Mouse (Mus musculus) CH12.LX (cell line): ENCODE results near the gene Nup210. TPM values are rescaled to one million over a fixed set of nuclear protein-coding genes. Genes with fewer than 3 reads are reported as not detected.

Experiments used
- DNase-seq: peaks from one replicate; pipeline ENCODE4 v3.0.0-alpha.2; 2013; ENCODE audit errors: extremely low read depth
- H3K27ac ChIP-seq: 2 replicates; pipeline ENCODE4 v1.5.1; 2012; ENCODE audit warnings: low read depth, mild to moderate bottlenecking, control low read depth, moderate library complexity; ENCODE audit not compliant: insufficient read depth
- H3K27me3 ChIP-seq: replicated peaks from 2 replicates; pipeline ENCODE3; 2012; ENCODE audit warnings: inconsistent platforms
- H3K36me3 ChIP-seq, 2 experiments: replicated peaks in 1 of 2; 2 replicates each; pipeline versions ENCODE3 to v1.6.1; 2012; ENCODE audit warnings: inconsistent platforms in 1 of 2, low read length in 1 of 2, mild to moderate bottlenecking in 1 of 2, mixed read lengths in 1 of 2, moderate library complexity in 1 of 2; ENCODE audit not compliant: control insufficient read depth in 1 of 2, insufficient read depth in 1 of 2
- H3K4me1 ChIP-seq, 2 experiments: 2 replicates each; pipeline ENCODE4 v1.6.1; 2012; ENCODE audit warnings: inconsistent platforms in 1 of 2, moderate library complexity in 1 of 2; ENCODE audit not compliant: insufficient read depth in 2 of 2, control insufficient read depth in 1 of 2
- H3K4me2 ChIP-seq: 2 replicates; pipeline ENCODE4 v1.6.1; 2012; ENCODE audit warnings: low read depth, mild to moderate bottlenecking, control low read depth; ENCODE audit not compliant: poor library complexity, insufficient read depth, severe bottlenecking
- H3K4me3 ChIP-seq, 3 experiments: fragments of 150-350 bp in 1 of 3; sonication (generic) in 1 of 3; replicated peaks in 1 of 3; 2 replicates each; pipeline versions ENCODE3 to v1.5.1; 2011 to 2012; ENCODE audit warnings: low read depth in 2 of 3, low read length in 2 of 3, mild to moderate bottlenecking in 2 of 3, moderate library complexity in 2 of 3, control low read depth in 1 of 3, improper control_type of control experiment in 1 of 3, inconsistent platforms in 1 of 3, mixed read lengths in 1 of 3; ENCODE audit not compliant: poor library complexity in 1 of 3
- H3K79me2 ChIP-seq: replicated peaks from 2 replicates; pipeline ENCODE4 v1.6.1; 2012; ENCODE audit warnings: mild to moderate bottlenecking, moderate library complexity; ENCODE audit not compliant: control insufficient read depth, poor library complexity, insufficient read depth, severe bottlenecking; ENCODE audit errors: extremely low read depth
- H3K9ac ChIP-seq: 2 replicates; pipeline ENCODE4 v1.6.1; 2012; ENCODE audit warnings: low read depth, mild to moderate bottlenecking, control low read depth, moderate library complexity; ENCODE audit not compliant: insufficient read depth
- H3K9me3 ChIP-seq: replicated peaks from 2 replicates; pipeline ENCODE3; 2012; ENCODE audit warnings: low read length, inconsistent platforms, mixed read lengths
- BHLHE40 ChIP-seq: IDR thresholded peaks from 2 replicates; pipeline ENCODE4 v1.6.1; 2011; ENCODE audit warnings: mild to moderate bottlenecking, low read depth, low read length, improper control_type of control experiment
- CHD1 ChIP-seq: IDR thresholded peaks from 2 replicates; pipeline ENCODE4 v1.6.1; 2012; ENCODE audit warnings: low read depth, low read length, improper control_type of control experiment, inconsistent platforms
- CHD2 ChIP-seq: IDR thresholded peaks from 2 replicates; pipeline ENCODE4 v1.6.1; 2011; ENCODE audit warnings: low read length, improper control_type of control experiment
- CTCF ChIP-seq, 2 experiments: IDR thresholded peaks in 1 of 2; conservative IDR thresholded peaks in 1 of 2; 2 replicates each; pipeline ENCODE4 v1.5.1; 2011 to 2012; ENCODE audit warnings: low read depth in 2 of 2, low read length in 2 of 2, improper control_type of control experiment in 1 of 2, inconsistent platforms in 1 of 2, mild to moderate bottlenecking in 1 of 2, moderate library complexity in 1 of 2
- E2F4 ChIP-seq: IDR thresholded peaks from 2 replicates; pipeline ENCODE4 v1.6.1; 2011; ENCODE audit warnings: low read depth, low read length, improper control_type of control experiment; ENCODE audit not compliant: insufficient replicate concordance
- ELF1 ChIP-seq: IDR thresholded peaks from 2 replicates; pipeline ENCODE4 v1.6.1; 2014; ENCODE audit warnings: low read depth, mild to moderate bottlenecking, inconsistent platforms, low read length, improper control_type of control experiment
- EP300 ChIP-seq: IDR thresholded peaks from 2 replicates; pipeline ENCODE4 v1.6.1; 2011; ENCODE audit warnings: low read length, improper control_type of control experiment
- ETS1 ChIP-seq: conservative IDR thresholded peaks from 2 replicates; pipeline ENCODE4 v1.6.1; 2012; ENCODE audit warnings: low read depth, mild to moderate bottlenecking, inconsistent platforms, low read length, improper control_type of control experiment, moderate library complexity
- GABPA ChIP-seq: IDR thresholded peaks from 2 replicates; pipeline ENCODE4 v1.6.1; 2012; ENCODE audit warnings: low read depth, low read length, improper control_type of control experiment, inconsistent platforms; ENCODE audit not compliant: insufficient replicate concordance
- HCFC1 ChIP-seq: IDR thresholded peaks from 2 replicates; pipeline ENCODE4 v1.6.1; 2012; ENCODE audit warnings: low read depth, mild to moderate bottlenecking, inconsistent platforms, low read length, improper control_type of control experiment
- IRF4 ChIP-seq: IDR thresholded peaks from 2 replicates; pipeline ENCODE4 v1.6.1; 2014; ENCODE audit warnings: low read depth, mild to moderate bottlenecking, inconsistent platforms, low read length, improper control_type of control experiment
- JUN ChIP-seq: IDR thresholded peaks from 2 replicates; pipeline ENCODE4 v1.6.1; 2011; ENCODE audit warnings: low read depth, mild to moderate bottlenecking, low read length, improper control_type of control experiment, moderate library complexity; ENCODE audit not compliant: insufficient read depth
- JUND ChIP-seq: conservative IDR thresholded peaks from 2 replicates; pipeline ENCODE4 v1.6.1; 2011; ENCODE audit warnings: low read depth, low read length, improper control_type of control experiment
- KAT2A ChIP-seq: IDR thresholded peaks from 2 replicates; pipeline ENCODE4 v1.6.1; 2012; ENCODE audit warnings: low read length, improper control_type of control experiment, inconsistent platforms; ENCODE audit not compliant: insufficient replicate concordance
- MAFK ChIP-seq: IDR thresholded peaks from 2 replicates; pipeline ENCODE4 v1.6.1; 2011; ENCODE audit warnings: low read length, improper control_type of control experiment; ENCODE audit not compliant: insufficient replicate concordance
- MAX ChIP-seq: IDR thresholded peaks from 2 replicates; pipeline ENCODE4 v1.6.1; 2011; ENCODE audit warnings: low read length, improper control_type of control experiment
- MAZ ChIP-seq: IDR thresholded peaks from 2 replicates; pipeline ENCODE4 v1.6.1; 2012; ENCODE audit warnings: low read depth, mild to moderate bottlenecking, inconsistent platforms, low read length, improper control_type of control experiment, moderate library complexity
- MEF2A ChIP-seq: IDR thresholded peaks from 2 replicates; pipeline ENCODE4 v1.6.1; 2014; ENCODE audit warnings: low read depth, mild to moderate bottlenecking, inconsistent platforms, low read length, improper control_type of control experiment, borderline replicate concordance
- MYC ChIP-seq: IDR thresholded peaks from 2 replicates; pipeline ENCODE4 v1.6.1; 2011; ENCODE audit warnings: low read depth, mild to moderate bottlenecking, improper control_type of control experiment, low read length
- PAX5 ChIP-seq: IDR thresholded peaks from 2 replicates; pipeline ENCODE4 v1.6.1; 2012; ENCODE audit warnings: low read length, inconsistent platforms, mixed read lengths
- POLR2A ChIP-seq: IDR thresholded peaks from 2 replicates; pipeline ENCODE4 v1.6.1; 2011; ENCODE audit warnings: low read depth, mild to moderate bottlenecking, improper control_type of control experiment, low read length
- RAD21 ChIP-seq: IDR thresholded peaks from 2 replicates; pipeline ENCODE4 v1.6.1; 2011; ENCODE audit warnings: low read depth, mild to moderate bottlenecking, low read length, improper control_type of control experiment, moderate library complexity
- RCOR1 ChIP-seq: conservative IDR thresholded peaks from 2 replicates; pipeline ENCODE4 v1.6.1; 2012; ENCODE audit warnings: low read depth, mild to moderate bottlenecking, inconsistent platforms, low read length, improper control_type of control experiment
- SIN3A ChIP-seq: IDR thresholded peaks from 2 replicates; pipeline ENCODE4 v1.6.1; 2012; ENCODE audit warnings: low read length, improper control_type of control experiment, inconsistent platforms
- SMC3 ChIP-seq: IDR thresholded peaks from 2 replicates; pipeline ENCODE4 v1.6.1; 2011; ENCODE audit warnings: low read depth, low read length, improper control_type of control experiment
- TBP ChIP-seq: conservative IDR thresholded peaks from 2 replicates; pipeline ENCODE4 v1.6.1; 2011; ENCODE audit warnings: low read depth, low read length, improper control_type of control experiment
- TCF12 ChIP-seq: IDR thresholded peaks from 2 replicates; pipeline ENCODE4 v1.6.1; 2014; ENCODE audit warnings: low read depth, mild to moderate bottlenecking, inconsistent platforms, low read length, improper control_type of control experiment
- UBTF ChIP-seq: IDR thresholded peaks from 2 replicates; pipeline ENCODE4 v1.6.1; 2012; ENCODE audit warnings: low read depth, mild to moderate bottlenecking, inconsistent platforms, low read length, improper control_type of control experiment, moderate library complexity
- USF1 ChIP-seq: IDR thresholded peaks from 2 replicates; pipeline ENCODE4 v1.6.1; 2014; ENCODE audit warnings: low read depth, mild to moderate bottlenecking, inconsistent platforms, low read length, improper control_type of control experiment
- USF2 ChIP-seq: conservative IDR thresholded peaks from 2 replicates; pipeline ENCODE4 v1.6.1; 2011; ENCODE audit warnings: low read depth, low read length, improper control_type of control experiment
- ZKSCAN1 ChIP-seq: IDR thresholded peaks from 2 replicates; pipeline ENCODE4 v1.6.1; 2012; ENCODE audit warnings: low read depth, inconsistent platforms, low read length, improper control_type of control experiment, borderline replicate concordance
- ZMIZ1 ChIP-seq: IDR thresholded peaks from 2 replicates; pipeline ENCODE4 v1.6.1; 2012; ENCODE audit warnings: low read depth, mild to moderate bottlenecking, inconsistent platforms, low read length, improper control_type of control experiment
- ZNF384 ChIP-seq: IDR thresholded peaks from 2 replicates; pipeline ENCODE4 v1.6.1; 2012; ENCODE audit warnings: low read depth, low read length, improper control_type of control experiment, inconsistent platforms
- dilution Hi-C: fragments of 300-500 bp; cut with MboI; formaldehyde crosslinking; loops from 2 replicates; pipeline ENCODE4 v1.14.3; 2020; ENCODE audit warnings: low sequenced_read_pairs; ENCODE audit not compliant: extremely low pct_unique_long_range_greater_than_20kb, extremely low pct_ligation_motif_present
- in situ Hi-C: fragments of 300-500 bp; cut with MboI; formaldehyde crosslinking; loops from 3 replicates; pipeline ENCODE4 v1.14.3; 2019; ENCODE audit warnings: low sequenced_read_pairs, low pct_ligation_motif_present, low pct_unique_long_range_greater_than_20kb, mixed read lengths
- polyA plus RNA-seq: library from polyadenylated mRNA; unstranded; fragments of >175 nt; gene quantifications from 2 replicates; pipeline ENCODE4 v1.2.1, GENCODE M21; 2012; ENCODE audit warnings: low read depth; ENCODE audit not compliant: insufficient read length
- total RNA-seq, 2 experiments: library from RNA; depleted of rRNA; stranded (reverse); fragments of 300-350 nt in 1 of 2; fragments of >200 nt in 1 of 2; gene quantifications; 2 replicates each; pipeline ENCODE4 v1.2.3; 2012 to 2014

The Nup210 gene
- total and polyA plus RNA-seq, 3 experiments = 41.9 to 103 (median 73.1) TPM

GRCm38 (mm10) chr6:91117149-91117548, 520 bp upstream of the Nup210 start:
- no peak for DNase-seq
- peaks cover 10% of the 10 kb centered on the region for H3K9me3 ChIP-seq
- peak overlapping the region; percentile 88 for H3K4me2 ChIP-seq
- H3K9ac ChIP-seq = peak overlapping the region; percentile 30
- H3K27me3 ChIP-seq = no peaks in the 10 kb centered on the region
- H3K79me2 ChIP-seq = peaks cover 41% of the 10 kb centered on the region
- in situ Hi-C loops = no loop called here
- H3K36me3 ChIP-seq = peaks cover 0 to 8% of the 10 kb centered on the region in 2 experiments
- TF ChIP-seq SMC3 (no peak), MAFK (no peak), MAZ (peak; percentile 39; the same call in 1 of the 2 replicates), JUND (no peak)
- H3K4me3 ChIP-seq = peak overlapping the region; percentile 47 to 90 (median 84)
- peaks cover 6 to 40% of the 10 kb centered on the region in 2 experiments for H3K4me1 ChIP-seq
- H3K27ac ChIP-seq = no peak overlapping the region
- dilution Hi-C loops = no loop called here

DNA sequence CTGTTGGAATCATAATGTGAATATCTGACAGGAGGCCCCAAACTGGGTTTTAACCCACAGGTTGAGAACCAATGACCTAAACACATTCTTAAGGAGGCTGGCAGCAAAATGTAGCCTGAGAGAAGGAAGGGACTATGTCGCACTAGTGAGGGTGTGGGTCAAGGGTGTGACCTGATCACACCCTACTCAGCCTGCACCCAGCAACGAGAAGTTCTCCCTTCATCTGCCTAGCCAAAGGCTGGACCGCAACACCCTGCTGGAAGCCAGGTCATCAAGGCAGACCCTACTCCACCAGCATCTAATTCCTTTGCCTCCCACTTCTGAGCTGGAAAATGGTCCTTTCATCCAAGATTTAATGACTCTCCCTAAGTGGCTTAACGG, 776 bp downstream of the Nup210 start:
- peak overlapping the region; percentile 84 to 90 (median 85) for H3K4me3 ChIP-seq
- peaks cover 3% of the 10 kb centered on the region for H3K9me3 ChIP-seq
- dilution Hi-C loops (no loop called here), in situ Hi-C loops (no loop called here)
- H3K79me2 ChIP-seq = peaks cover 53% of the 10 kb centered on the region
- peaks cover 0 to 13% of the 10 kb centered on the region in 2 experiments for H3K36me3 ChIP-seq
- peak overlapping the region; percentile 48 for H3K27ac ChIP-seq
- H3K4me1 ChIP-seq = peaks cover 10 to 53% of the 10 kb centered on the region in 2 experiments
- peak overlapping the region; percentile 81 for H3K9ac ChIP-seq
- no peaks in the 10 kb centered on the region for H3K27me3 ChIP-seq
- DNase-seq = no peak
- peak overlapping the region; percentile 81 for H3K4me2 ChIP-seq
- TF ChIP-seq ZNF384 (no peak), ELF1 (no peak), TCF12 (0 out of 2 replicates have a peak, but pooled peaks have one; percentile 1), GABPA (no peak), MEF2A (no peak), MAZ (no peak), ZMIZ1 (no peak), ZKSCAN1 (no peak), KAT2A (no peak), SIN3A (peak; percentile 10; the same call in 1 of the 2 replicates), UBTF (0 out of 2 replicates have a peak, but pooled peaks have one; percentile 55), MYC (no peak), USF2 (no peak), BHLHE40 (no peak), MAX (no peak; the same call in 1 of the 2 replicates), POLR2A (no peak; the same call in 1 of the 2 replicates), CTCF (conservative IDR thresholded peaks at IDR 0.05 in 1 of 2, IDR thresholded peaks at IDR 0.05 in 1 of 2; ENCODE audit: low read depth in 2 of 2, low read length in 2 of 2) (no peak), ETS1 (no peak), RCOR1 (no peak), USF1 (no peak), SMC3 (no peak), CHD1 (no peak), PAX5 (no peak), HCFC1 (no peak; the same call in 1 of the 2 replicates), TBP (0 out of 2 replicates have a peak, but pooled peaks have one; percentile 56), EP300 (no peak), RAD21 (no peak), IRF4 (no peak), CHD2 (peak; percentile 14; the same call in 1 of the 2 replicates), E2F4 (no peak), JUN (no peak)
